Mouse (Mus musculus): ENCODE results near the gene Serf2.
A peak's percentile ranks its signal among the peaks of the same experiment; 100 is the strongest.

The Serf2 gene

GRCm38 (mm10) chr2:121505942-121506882 lies 57.2 kb downstream of the Serf2 start, which contains the start of the genes Mfap1a and Wdr76:
Mfap1a (minus strand) TSS chr2:121506665.
Wdr76 (plus strand) TSS chr2:121506723.
- peak; percentile 95 for DNase-seq (ENCODE audit: low read depth)

DNA sequence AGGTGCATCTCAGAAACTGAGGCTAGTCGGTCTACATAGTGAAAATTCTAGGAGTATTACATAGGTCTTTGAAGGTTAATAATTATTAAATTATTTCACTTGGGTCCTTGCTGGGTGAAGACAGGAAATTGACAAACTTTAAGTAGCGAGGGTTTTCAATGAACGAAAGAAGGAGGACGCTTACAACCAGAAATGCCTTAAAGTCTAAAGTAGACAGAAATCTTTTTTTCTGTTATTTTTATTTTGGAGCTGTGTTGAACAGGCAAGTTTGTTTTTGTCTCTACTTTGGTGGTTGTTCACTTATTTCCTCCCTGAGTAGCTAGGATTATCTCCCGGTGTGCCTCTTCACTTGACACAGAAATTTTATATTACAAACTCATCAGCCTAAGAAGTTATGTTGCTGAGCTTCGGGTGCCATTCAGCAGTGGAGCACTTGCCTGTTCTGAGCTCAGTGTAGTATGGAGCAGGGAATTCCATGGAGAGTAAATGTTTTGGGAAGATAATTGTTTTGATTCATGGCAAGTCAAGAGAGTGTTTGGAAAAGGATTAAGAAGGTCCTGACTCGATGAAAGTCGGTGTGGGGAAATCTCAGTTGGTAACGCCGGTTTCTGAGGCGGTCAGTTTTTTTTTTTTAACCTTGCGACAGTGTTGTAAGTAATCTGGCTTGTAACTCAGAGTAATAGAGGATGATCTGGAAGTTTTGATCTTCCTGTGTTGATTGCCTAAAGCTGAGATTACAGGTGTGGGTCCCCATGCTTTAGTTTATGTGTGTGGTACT lies 58.4 kb downstream of the Serf2 start:
- peak; percentile 66 for DNase-seq (ENCODE audit: low read depth)

Measured in 416B (cell line).